Mouse (Mus musculus) hindbrain, embryonic 16.5 days (tissue): ENCODE measurements around the gene Amn. TPM values are rescaled to one million over a fixed set of nuclear protein-coding genes. Genes with fewer than 3 reads are reported as not detected.

Experiments used
- ATAC-seq: fragments of 200-750 bp; cut with Nextera tagmentation; 2 replicates; pipeline ENCODE4 v1.8.0; 2017; ENCODE audit warnings: moderate TSS enrichment, moderate library complexity
- H3K27ac ChIP-seq: fragments of 300-500 bp; sonication (generic); 2 replicates; pipeline ENCODE4 v1.5.1; 2014; ENCODE audit warnings: low read depth, mild to moderate bottlenecking, control low read depth, low read length, moderate library complexity
- H3K27me3 ChIP-seq: fragments of 300-500 bp; sonication (generic); replicated peaks from 2 replicates; pipeline ENCODE4 v1.6.1; 2014; ENCODE audit warnings: low read length; ENCODE audit not compliant: control insufficient read depth, insufficient read depth
- H3K36me3 ChIP-seq: fragments of 300-500 bp; sonication (generic); 2 replicates; pipeline ENCODE4 v1.6.1; 2014; ENCODE audit warnings: mild to moderate bottlenecking, low read length, moderate library complexity, mixed read lengths; ENCODE audit not compliant: control insufficient read depth, insufficient read depth
- H3K4me1 ChIP-seq: fragments of 300-500 bp; sonication (generic); 2 replicates; pipeline ENCODE4 v1.6.1; 2014; ENCODE audit warnings: low read depth, low read length; ENCODE audit not compliant: control insufficient read depth, insufficient read depth
- H3K4me2 ChIP-seq: fragments of 300-500 bp; sonication (generic); 2 replicates; pipeline ENCODE4 v1.6.1; 2014; ENCODE audit warnings: mild to moderate bottlenecking, low read length, control low read depth, moderate library complexity
- H3K4me3 ChIP-seq: fragments of 300-500 bp; sonication (generic); 2 replicates; pipeline ENCODE4 v1.5.1; 2014; ENCODE audit warnings: mild to moderate bottlenecking, low read length, control low read depth, moderate library complexity
- H3K9ac ChIP-seq: fragments of 300-500 bp; sonication (generic); 2 replicates; pipeline ENCODE4 v1.6.1; 2014; ENCODE audit warnings: low read depth, mild to moderate bottlenecking, control low read depth, low read length, moderate library complexity
- H3K9me3 ChIP-seq: fragments of 300-500 bp; sonication (generic); 2 replicates; pipeline ENCODE4 v1.6.1; 2014; ENCODE audit warnings: mild to moderate bottlenecking, low read length, moderate library complexity; ENCODE audit not compliant: control insufficient read depth
- WGBS: fragments of 180-500 bp; shearing (Covaris S2); extraction: QIAGEN DNeasy Blood & Tissue Kit; methylation state at CpG from one replicate; pipeline ENCODE4 v1.1.7; 2014; 5-methylcytosine and 5-hydroxymethylcytosine counted together
- polyA plus RNA-seq: library from polyadenylated mRNA; unstranded; fragments of >200 nt; fragmentation: Nextera tagmentation; extraction: Ambion mirVana; gene quantifications from 2 replicates; pipeline ENCODE4 v1.2.1, GENCODE M21; 2015

Amn gene
- 39.0 and 59.0 TPM in 2 replicates for polyA plus RNA-seq

GRCm38 (mm10) chr12:111270629-111271277, at the start of gene Amn:
Amn (plus strand) TSS chr12:111271095.
- Histone ChIP-seq H3K27ac (no peak within 1 kb of the TSS), H3K4me1 (peaks cover 19% of the 10 kb centered on the region), H3K9me3 (no peaks in the 10 kb centered on the region), H3K4me2 (no peak within 1 kb of the TSS), H3K9ac (no peak within 1 kb of the TSS; the same call in 1 of the 2 replicates), H3K4me3 (no peak within 1 kb of the TSS), H3K36me3 (no peaks in the 10 kb centered on the region; the same call in 1 of the 2 replicates), H3K27me3 (peaks cover 53% of the 10 kb centered on the region)
- ATAC-seq = no peak
- 39% methylated on average over 25 of the region's 25 CpGs for WGBS

DNA sequence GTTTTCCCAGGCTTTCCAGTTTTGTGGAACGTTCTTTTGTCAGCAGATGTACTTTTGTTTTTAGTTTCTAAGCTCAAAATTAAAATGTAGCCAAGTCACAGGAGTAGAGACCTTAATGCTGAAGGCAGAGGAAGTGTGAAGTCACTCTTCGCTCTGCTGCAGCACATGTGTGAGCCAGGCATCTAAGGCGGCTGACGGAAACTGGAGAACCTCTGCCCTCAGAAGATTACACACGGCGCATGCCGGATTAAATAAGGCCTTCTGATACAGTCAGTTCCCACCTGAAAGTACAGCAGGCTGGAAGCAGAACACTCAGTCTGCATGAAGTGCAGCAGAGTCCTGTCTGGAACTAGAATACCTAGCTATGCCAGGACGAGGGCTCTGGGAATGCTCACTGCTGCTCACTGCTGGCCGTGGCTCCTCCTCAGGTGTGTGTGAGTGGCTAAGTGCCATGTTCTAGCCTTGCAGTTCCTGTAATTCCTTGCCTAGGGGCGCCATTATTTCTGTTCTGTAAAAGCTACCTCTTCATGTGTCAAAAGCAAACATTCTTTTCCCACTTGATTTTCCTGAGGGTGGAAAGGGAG, 45.6 kb upstream of the Amn start:
- Histone ChIP-seq H3K9ac (no peak overlapping the region), H3K9me3 (peaks cover 3% of the 10 kb centered on the region; the same call in 1 of the 2 replicates), H3K4me3 (no peak overlapping the region), H3K27ac (no peak overlapping the region), H3K4me1 (no peaks in the 10 kb centered on the region), H3K4me2 (no peak overlapping the region), H3K36me3 (peaks cover 19% of the 10 kb centered on the region), H3K27me3 (no peaks in the 10 kb centered on the region)
- ATAC-seq = no peak
- WGBS = 73% methylated on average over 10 of the region's 10 CpGs

DNA sequence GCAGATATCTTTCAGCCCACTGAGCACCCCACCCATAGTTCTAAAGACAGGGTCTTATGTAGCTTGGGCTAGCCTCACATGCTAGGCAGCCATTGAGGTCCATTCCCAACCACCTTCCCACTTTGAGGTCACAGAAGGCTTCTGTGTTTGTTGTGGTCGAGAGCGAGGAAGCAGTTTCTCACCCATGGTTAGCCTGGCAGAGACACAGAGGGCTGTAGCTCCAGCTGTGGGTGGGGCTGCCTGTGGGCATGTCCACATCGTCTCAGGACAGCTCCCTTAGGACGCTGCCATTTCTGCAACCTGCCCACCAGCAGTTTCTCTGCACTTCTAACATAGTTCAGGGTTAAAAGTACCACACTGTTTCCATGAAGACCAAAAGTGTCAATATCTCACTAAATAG, 43.5 kb upstream of the Amn start:
- peaks cover 1% of the 10 kb centered on the region for H3K36me3 ChIP-seq
- no peak for ATAC-seq
- WGBS = 76% methylated on average over 4 of the region's 4 CpGs
- no peak overlapping the region for H3K4me3 ChIP-seq
- no peak overlapping the region for H3K4me2 ChIP-seq
- no peaks in the 10 kb centered on the region for H3K4me1 ChIP-seq
- no peak overlapping the region for H3K27ac ChIP-seq
- no peaks in the 10 kb centered on the region for H3K27me3 ChIP-seq
- no peaks in the 10 kb centered on the region for H3K9me3 ChIP-seq
- H3K9ac ChIP-seq = no peak overlapping the region

- Histone ChIP-seq H3K27me3 (no peaks in the 10 kb centered on the region), H3K36me3 (no peaks in the 10 kb centered on the region), H3K4me1 (no peaks in the 10 kb centered on the region), H3K9me3 (no peaks in the 10 kb centered on the region), H3K4me2 (no peak overlapping the region), H3K9ac (no peak overlapping the region), H3K4me3 (no peak overlapping the region), H3K27ac (no peak overlapping the region)
- WGBS = 93% methylated on average over 5 of the region's 5 CpGs
- no peak for ATAC-seq
Observed at GRCm38 (mm10) chr12:111228488-111228887, 42.4 kb upstream of the Amn start.

DNA sequence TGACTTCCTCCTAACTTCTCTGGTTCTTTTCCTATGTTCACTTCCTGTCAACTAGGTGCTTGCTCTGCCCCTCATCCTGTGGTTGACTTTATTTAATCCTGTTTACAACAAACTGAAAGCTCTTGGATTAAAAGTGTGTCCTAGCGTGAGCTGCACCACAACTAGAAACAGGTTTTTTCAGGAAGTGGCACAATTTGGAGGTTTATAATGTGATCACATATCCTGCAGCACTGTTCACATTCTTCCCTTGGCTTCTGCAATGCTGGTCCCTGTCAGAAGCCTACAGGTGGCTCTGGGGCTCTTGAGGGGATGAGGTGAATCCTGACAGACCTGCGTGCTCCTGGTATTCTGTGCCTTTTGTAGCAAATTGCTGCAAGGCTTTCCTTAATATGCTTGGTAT, 40.1 kb upstream of the Amn start:
- Histone ChIP-seq H3K36me3 (no peaks in the 10 kb centered on the region), H3K4me3 (no peak overlapping the region), H3K27ac (no peak overlapping the region), H3K4me2 (no peak overlapping the region), H3K27me3 (no peaks in the 10 kb centered on the region), H3K4me1 (no peaks in the 10 kb centered on the region), H3K9me3 (no peaks in the 10 kb centered on the region), H3K9ac (no peak overlapping the region)
- no peak for ATAC-seq
- WGBS = 94% methylated on average over 2 of the region's 2 CpGs

DNA sequence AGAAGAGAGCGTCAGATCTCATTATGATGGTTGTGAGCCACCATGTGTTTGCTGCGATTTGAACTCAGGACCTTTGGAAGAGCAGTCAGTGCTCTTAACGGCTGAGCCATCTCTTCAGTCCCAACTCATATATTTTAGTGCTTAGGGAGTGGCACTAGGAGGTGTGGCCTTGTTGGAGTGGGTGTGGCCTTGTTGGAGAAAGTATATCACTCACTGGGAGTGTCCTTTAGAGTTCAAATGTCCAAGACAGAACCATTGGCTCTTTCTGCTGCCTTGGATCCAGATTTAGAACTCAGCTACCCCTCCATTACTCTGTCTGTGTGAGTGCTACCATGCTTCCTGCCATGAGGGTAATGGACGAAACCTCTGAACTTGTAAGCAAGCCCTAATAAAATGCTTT, 37.1 kb upstream of the Amn start:
- Histone ChIP-seq H3K27me3 (no peaks in the 10 kb centered on the region), H3K4me3 (no peak overlapping the region), H3K4me1 (no peaks in the 10 kb centered on the region; the same call in 1 of the 2 replicates), H3K36me3 (peaks cover 2% of the 10 kb centered on the region; the same call in 1 of the 2 replicates), H3K27ac (no peak overlapping the region), H3K9ac (no peak overlapping the region), H3K4me2 (no peak overlapping the region), H3K9me3 (no peaks in the 10 kb centered on the region)
- no peak for ATAC-seq
- 97% methylated on average over 4 of the region's 4 CpGs for WGBS

DNA sequence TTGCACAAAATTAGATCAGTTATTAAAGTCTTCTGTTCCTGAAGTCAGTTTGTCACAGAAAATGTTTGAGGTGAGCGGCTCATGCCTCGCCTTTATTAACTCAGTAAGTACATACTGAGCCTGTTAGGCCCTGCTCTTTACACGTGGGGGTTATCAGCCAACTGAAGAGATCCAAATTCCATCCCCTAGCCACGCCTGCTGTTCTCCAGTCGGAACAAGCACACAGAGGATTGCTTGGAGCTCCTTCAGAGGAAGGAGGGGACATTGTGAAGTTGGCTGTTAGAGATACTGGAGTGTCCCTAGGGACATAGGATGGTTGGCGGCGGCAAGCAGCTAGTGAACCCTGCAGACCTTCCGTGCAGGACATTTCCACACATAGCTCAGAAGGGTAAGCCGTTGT, 36.5 kb upstream of the Amn start:
- H3K9ac ChIP-seq = no peak overlapping the region
- H3K27me3 ChIP-seq = no peaks in the 10 kb centered on the region
- 86% methylated on average over 9 of the region's 9 CpGs for WGBS
- H3K4me2 ChIP-seq = no peak overlapping the region
- no peak for ATAC-seq
- H3K9me3 ChIP-seq = no peaks in the 10 kb centered on the region
- H3K4me1 ChIP-seq = no peaks in the 10 kb centered on the region; the same call in 1 of the 2 replicates
- H3K27ac ChIP-seq = no peak overlapping the region
- no peak overlapping the region for H3K4me3 ChIP-seq
- peaks cover 2% of the 10 kb centered on the region; the same call in 1 of the 2 replicates for H3K36me3 ChIP-seq

- no peaks in the 10 kb centered on the region; the same call in 1 of the 2 replicates for H3K4me1 ChIP-seq
- no peaks in the 10 kb centered on the region for H3K27me3 ChIP-seq
- H3K36me3 ChIP-seq = peaks cover 2% of the 10 kb centered on the region; the same call in 1 of the 2 replicates
- H3K9me3 ChIP-seq = no peaks in the 10 kb centered on the region
- ATAC-seq = no peak
- H3K27ac ChIP-seq = no peak overlapping the region
- H3K4me2 ChIP-seq = no peak overlapping the region
- 93% methylated on average over 6 of the region's 6 CpGs for WGBS
- no peak overlapping the region for H3K4me3 ChIP-seq
- no peak overlapping the region for H3K9ac ChIP-seq
Observed at GRCm38 (mm10) chr12:111235631-111236030, 35.3 kb upstream of the Amn start.

GRCm38 (mm10) chr12:111237611-111238188, 33.2 kb upstream of the Amn start:
- Histone ChIP-seq H3K27ac (no peak overlapping the region), H3K9ac (no peak overlapping the region), H3K27me3 (no peaks in the 10 kb centered on the region), H3K4me2 (no peak overlapping the region), H3K4me3 (no peak overlapping the region), H3K36me3 (peaks cover 2% of the 10 kb centered on the region; the same call in 1 of the 2 replicates), H3K9me3 (no peaks in the 10 kb centered on the region), H3K4me1 (no peaks in the 10 kb centered on the region; the same call in 1 of the 2 replicates)
- no peak for ATAC-seq
- WGBS = 97% methylated on average over 16 of the region's 16 CpGs
